Mouse (Mus musculus) MEL (cell line): ENCODE measurements around the gene Map3k20. TPM values are rescaled to one million over a fixed set of nuclear protein-coding genes. Genes with fewer than 3 reads are reported as not detected.

ENCODE experiments used
- DNase-seq: peaks from one replicate; pipeline ENCODE4 v3.0.0; 2011; ENCODE audit warnings: low read depth, low spot score
- H3K27ac ChIP-seq: 2 replicates; pipeline ENCODE4 v1.5.1; 2012; ENCODE audit warnings: low read depth, mild to moderate bottlenecking, control low read depth, low read length, moderate library complexity; ENCODE audit not compliant: control insufficient read depth
- H3K27me3 ChIP-seq, 2 experiments: fragments of 150-350 bp in 1 of 2; sonication (generic) in 1 of 2; 2 replicates each; pipeline ENCODE4 v1.6.1; 2012; ENCODE audit warnings: low read length in 2 of 2, mild to moderate bottlenecking in 2 of 2, improper control_type of control experiment in 1 of 2, moderate library complexity in 1 of 2; ENCODE audit not compliant: insufficient read depth in 2 of 2, control insufficient read depth in 1 of 2
- H3K36me3 ChIP-seq, 2 experiments: 2 replicates each; pipeline ENCODE4 v1.6.1; 2012 to 2014; ENCODE audit warnings: low read length in 2 of 2, improper control_type of control experiment in 1 of 2, inconsistent platforms in 1 of 2, mild to moderate bottlenecking in 1 of 2; ENCODE audit not compliant: insufficient read depth in 2 of 2, control insufficient read depth in 1 of 2
- H3K4me1 ChIP-seq, 2 experiments: fragments of 150-350 bp in 1 of 2; sonication (generic) in 1 of 2; 2 replicates each; pipeline ENCODE4 v1.6.1; 2012; ENCODE audit warnings: low read length in 2 of 2, improper control_type of control experiment in 1 of 2, mild to moderate bottlenecking in 1 of 2; ENCODE audit not compliant: insufficient read depth in 2 of 2, control insufficient read depth in 1 of 2
- H3K4me3 ChIP-seq, 2 experiments: fragments of 150-350 bp in 1 of 2; sonication (generic) in 1 of 2; 2 replicates each; pipeline ENCODE4 v1.5.1; 2012; ENCODE audit warnings: low read depth in 2 of 2, low read length in 2 of 2, mild to moderate bottlenecking in 2 of 2, moderate library complexity in 2 of 2, control low read depth in 1 of 2, improper control_type of control experiment in 1 of 2; ENCODE audit not compliant: control insufficient read depth in 1 of 2, insufficient read depth in 1 of 2
- H3K79me2 ChIP-seq: 2 replicates; pipeline ENCODE4 v1.6.1; 2012; ENCODE audit warnings: mild to moderate bottlenecking, low read length, moderate library complexity; ENCODE audit not compliant: control insufficient read depth, poor library complexity, insufficient read depth
- H3K9ac ChIP-seq: 2 replicates; pipeline ENCODE4 v1.6.1; 2012; ENCODE audit warnings: low read depth, mild to moderate bottlenecking, control low read depth, low read length, moderate library complexity; ENCODE audit not compliant: control insufficient read depth, poor library complexity, severe bottlenecking
- H3K9me3 ChIP-seq: fragments of 150-350 bp; sonication (generic); replicated peaks from 2 replicates; pipeline ENCODE4 v1.6.1; 2012; ENCODE audit warnings: mild to moderate bottlenecking, low read length, improper control_type of control experiment, moderate library complexity; ENCODE audit not compliant: insufficient read depth
- BHLHE40 ChIP-seq: IDR thresholded peaks from 2 replicates; pipeline ENCODE4 v1.6.1; 2012; ENCODE audit warnings: low read depth, mild to moderate bottlenecking, inconsistent platforms, low read length, improper control_type of control experiment, borderline replicate concordance
- CHD1 ChIP-seq: IDR thresholded peaks from 2 replicates; pipeline ENCODE4 v1.6.1; 2012; ENCODE audit warnings: low read depth, mild to moderate bottlenecking, inconsistent platforms, low read length, improper control_type of control experiment
- CHD2 ChIP-seq: IDR thresholded peaks from 2 replicates; pipeline ENCODE4 v1.6.1; 2011; ENCODE audit warnings: low read length, improper control_type of control experiment
- CTCF ChIP-seq, 3 experiments: IDR thresholded peaks in 2 of 3; conservative IDR thresholded peaks in 1 of 3; 2 replicates each; pipeline ENCODE4 v1.5.1; 2011 to 2012; ENCODE audit warnings: low read length in 3 of 3, low read depth in 2 of 3, mild to moderate bottlenecking in 2 of 3, improper control_type of control experiment in 1 of 3, inconsistent platforms in 1 of 3, mixed read lengths in 1 of 3, moderate library complexity in 1 of 3; ENCODE audit not compliant: control insufficient read depth in 1 of 3, insufficient read depth in 1 of 3, poor library complexity in 1 of 3, severe bottlenecking in 1 of 3
- E2F4 ChIP-seq: IDR thresholded peaks from 2 replicates; pipeline ENCODE4 v1.6.1; 2011; ENCODE audit warnings: low read depth, low read length, improper control_type of control experiment, borderline replicate concordance
- ELF1 ChIP-seq: IDR thresholded peaks from 2 replicates; pipeline ENCODE4 v1.6.1; 2014; ENCODE audit warnings: low read depth, mild to moderate bottlenecking, inconsistent platforms, low read length, improper control_type of control experiment, moderate library complexity
- GATA1 ChIP-seq: IDR thresholded peaks from 2 replicates; pipeline ENCODE4 v1.6.1; 2011; ENCODE audit warnings: low read depth, low read length, improper control_type of control experiment
- KAT2A ChIP-seq: conservative IDR thresholded peaks from 2 replicates; pipeline ENCODE4 v1.6.1; 2012; ENCODE audit warnings: low read depth, low read length, improper control_type of control experiment, inconsistent platforms
- MAX ChIP-seq: IDR thresholded peaks from 2 replicates; pipeline ENCODE4 v1.6.1; 2011; ENCODE audit warnings: low read length, improper control_type of control experiment
- MXI1 ChIP-seq: IDR thresholded peaks from 2 replicates; pipeline ENCODE4 v1.6.1; 2011; ENCODE audit warnings: mild to moderate bottlenecking, low read depth, low read length, improper control_type of control experiment
- NELFE ChIP-seq: IDR thresholded peaks from 2 replicates; pipeline ENCODE4 v1.6.1; 2011; ENCODE audit warnings: low read depth, low read length, improper control_type of control experiment
- POLR2A ChIP-seq, 2 experiments: IDR thresholded peaks; 2 replicates each; pipeline ENCODE4 v1.6.1; 2011 to 2012; ENCODE audit warnings: low read length in 2 of 2, mild to moderate bottlenecking in 2 of 2, control low read depth in 1 of 2, improper control_type of control experiment in 1 of 2, low read depth in 1 of 2, moderate library complexity in 1 of 2; ENCODE audit not compliant: control insufficient read depth in 1 of 2, insufficient read depth in 1 of 2, poor library complexity in 1 of 2
- POLR2AphosphoS2 ChIP-seq: IDR thresholded peaks from 2 replicates; pipeline ENCODE4 v1.6.1; 2011; ENCODE audit warnings: low read length, improper control_type of control experiment
- POLR2AphosphoS5 ChIP-seq: IDR thresholded peaks from 2 replicates; pipeline ENCODE4 v1.6.1; 2012; ENCODE audit warnings: low read depth, borderline replicate concordance, mild to moderate bottlenecking, inconsistent platforms, low read length, moderate library complexity, mixed read lengths
- RAD21 ChIP-seq: IDR thresholded peaks from 2 replicates; pipeline ENCODE4 v1.6.1; 2011; ENCODE audit warnings: mild to moderate bottlenecking, low read depth, low read length, improper control_type of control experiment
- RCOR1 ChIP-seq: IDR thresholded peaks from 2 replicates; pipeline ENCODE4 v1.6.1; 2012; ENCODE audit warnings: low read depth, mild to moderate bottlenecking, inconsistent platforms, low read length, improper control_type of control experiment
- SMC3 ChIP-seq: IDR thresholded peaks from 2 replicates; pipeline ENCODE4 v1.6.1; 2011; ENCODE audit warnings: low read depth, low read length, improper control_type of control experiment
- TAL1 ChIP-seq: IDR thresholded peaks from 2 replicates; pipeline ENCODE4 v1.6.1; 2012; ENCODE audit warnings: mild to moderate bottlenecking, inconsistent platforms, low read length, moderate library complexity, mixed read lengths
- TCF12 ChIP-seq: IDR thresholded peaks from 2 replicates; pipeline ENCODE4 v1.6.1; 2014; ENCODE audit warnings: low read depth, mild to moderate bottlenecking, inconsistent platforms, low read length, improper control_type of control experiment, moderate library complexity
- UBTF ChIP-seq: IDR thresholded peaks from 2 replicates; pipeline ENCODE4 v1.6.1; 2012; ENCODE audit warnings: low read depth, mild to moderate bottlenecking, inconsistent platforms, low read length, improper control_type of control experiment, moderate library complexity, borderline replicate concordance; ENCODE audit not compliant: insufficient read depth
- USF1 ChIP-seq: IDR thresholded peaks from 2 replicates; pipeline ENCODE4 v1.6.1; 2014; ENCODE audit warnings: low read depth, mild to moderate bottlenecking, inconsistent platforms, low read length, improper control_type of control experiment, moderate library complexity
- ZC3H11A ChIP-seq: IDR thresholded peaks from 2 replicates; pipeline ENCODE4 v1.6.1; 2012; ENCODE audit warnings: low read depth, mild to moderate bottlenecking, inconsistent platforms, low read length, improper control_type of control experiment
- ZNF384 ChIP-seq: IDR thresholded peaks from 2 replicates; pipeline ENCODE4 v1.6.1; 2012; ENCODE audit warnings: low read depth, mild to moderate bottlenecking, inconsistent platforms, low read length, improper control_type of control experiment
- polyA plus RNA-seq, 2 experiments: library from polyadenylated mRNA; stranded (reverse) in 1 of 2; unstranded in 1 of 2; fragments of >175 nt in 1 of 2; fragments of >200 nt in 1 of 2; gene quantifications; 2 replicates each; pipeline versions ENCODE4 v1.2.1 to v1.2.4; 2012; ENCODE audit warnings: low replicate concordance in 2 of 2, low read depth in 1 of 2; ENCODE audit not compliant: insufficient read length in 2 of 2, insufficient read depth in 1 of 2, missing spikeins in 1 of 2
- total RNA-seq: library from RNA; depleted of rRNA; stranded (reverse); fragments of 300-350 nt; gene quantifications from 2 replicates; pipeline ENCODE4 v1.2.3, GENCODE M21; 2012

The Map3k20 gene
- total and polyA plus RNA-seq, 3 experiments: 7.4 to 9.6 TPM; not detected in 1

GRCm38 (mm10) chr2:72415416-72415815, 130.0 kb downstream of the Map3k20 start:
- Histone ChIP-seq H3K9me3 (no peaks in the 10 kb centered on the region), H3K27me3 (no peaks in the 10 kb centered on the region), H3K36me3 (peaks cover 0 to 4% of the 10 kb centered on the region in 2 experiments; a peak in 1 of 4 replicates), H3K79me2 (no peaks in the 10 kb centered on the region), H3K4me3 (no peak overlapping the region), H3K9ac (no peak overlapping the region), H3K27ac (no peak overlapping the region), H3K4me1 (peaks cover 0 to 3% of the 10 kb centered on the region in 2 experiments; a peak in 1 of 4 replicates)
- DNase-seq: peak; percentile 30
- TF ChIP-seq POLR2A (IDR thresholded peaks at IDR 0.05; ENCODE audit: control insufficient read depth in 1 of 2, insufficient read depth in 1 of 2, low read depth in 1 of 2, low read length in 2 of 2, poor library complexity in 1 of 2) (no peak), POLR2AphosphoS5 (no peak), CTCF (IDR thresholded peaks at IDR 0.05 in 2 of 3, conservative IDR thresholded peaks at IDR 0.05 in 1 of 3; ENCODE audit: control insufficient read depth in 1 of 3, insufficient read depth in 1 of 3, low read depth in 2 of 3, low read length in 3 of 3, poor library complexity in 1 of 3, severe bottlenecking in 1 of 3) (peak; percentile 41 to 58 (median 51)), SMC3 (0 out of 2 replicates have a peak, but pooled peaks have one; percentile 11), KAT2A (no peak), USF1 (no peak), TCF12 (no peak), RCOR1 (no peak)

GRCm38 (mm10) chr2:72416095-72417080, 131.0 kb downstream of the Map3k20 start:
- H3K4me3 ChIP-seq: no peak overlapping the region
- no peak for TF ChIP-seq TAL1
- no peak for TF ChIP-seq CHD2
- TF ChIP-seq RCOR1: no peak
- no peak for TF ChIP-seq SMC3
- TF ChIP-seq POLR2AphosphoS2: no peak
- no peak overlapping the region for H3K27ac ChIP-seq
- no peaks in the 10 kb centered on the region for H3K9me3 ChIP-seq
- peaks cover 0 to 4% of the 10 kb centered on the region in 2 experiments; a peak in 1 of 4 replicates for H3K36me3 ChIP-seq
- H3K27me3 ChIP-seq: no peaks in the 10 kb centered on the region
- DNase-seq: no peak
- H3K79me2 ChIP-seq: no peaks in the 10 kb centered on the region
- no peak overlapping the region for H3K9ac ChIP-seq
- peaks cover 0 to 3% of the 10 kb centered on the region in 2 experiments; a peak in 1 of 4 replicates for H3K4me1 ChIP-seq

DNA sequence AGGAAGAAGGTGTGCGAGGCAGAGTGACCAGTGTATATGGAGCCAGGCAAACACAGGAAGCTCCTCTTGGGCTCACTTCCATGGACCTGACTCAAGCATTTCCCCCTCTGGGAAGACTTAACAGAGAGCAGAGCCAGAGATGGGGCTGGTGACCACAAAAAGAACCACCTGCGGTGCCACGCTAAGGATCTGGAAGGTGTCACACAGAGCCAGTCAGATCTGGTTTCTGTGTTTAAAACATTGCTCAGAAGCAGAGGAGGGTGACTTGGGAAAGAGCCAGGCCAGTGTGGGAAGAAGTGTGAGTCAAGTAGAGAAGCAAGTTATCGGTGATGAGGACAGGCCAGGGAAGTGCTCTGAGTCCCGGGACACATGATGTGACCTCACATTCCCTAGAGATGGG, 135.1 kb downstream of the Map3k20 start:
- H3K27me3 ChIP-seq: no peaks in the 10 kb centered on the region
- no peak overlapping the region for H3K9ac ChIP-seq
- H3K9me3 ChIP-seq: no peaks in the 10 kb centered on the region
- DNase-seq: no peak
- H3K27ac ChIP-seq: no peak overlapping the region
- H3K4me1 ChIP-seq: peaks cover 0 to 3% of the 10 kb centered on the region in 2 experiments; a peak in 1 of 4 replicates
- H3K36me3 ChIP-seq: peaks cover 0 to 4% of the 10 kb centered on the region in 2 experiments; a peak in 1 of 4 replicates
- no peak overlapping the region for H3K4me3 ChIP-seq
- H3K79me2 ChIP-seq: no peaks in the 10 kb centered on the region
- no peak for TF ChIP-seq CHD1
- TF ChIP-seq TAL1: no peak
- TF ChIP-seq BHLHE40: no peak
- TF ChIP-seq ZNF384: no peak
- no peak for TF ChIP-seq ELF1
- no peak for TF ChIP-seq MAX
- no peak for TF ChIP-seq SMC3
- no peak for TF ChIP-seq NELFE
- no peak for TF ChIP-seq TCF12
- no peak for TF ChIP-seq ZC3H11A
- no peak for TF ChIP-seq POLR2AphosphoS5
- TF ChIP-seq GATA1: no peak
- no peak for TF ChIP-seq RCOR1
- no peak for TF ChIP-seq E2F4
- TF ChIP-seq POLR2A (IDR thresholded peaks at IDR 0.05; ENCODE audit: control insufficient read depth in 1 of 2, insufficient read depth in 1 of 2, low read depth in 1 of 2, low read length in 2 of 2, poor library complexity in 1 of 2): no peak
- TF ChIP-seq UBTF: no peak
- no peak for TF ChIP-seq RAD21
- no peak for TF ChIP-seq MXI1
